Mouse (Mus musculus): ENCODE results near the gene Calhm4. TPM values are rescaled to one million over a fixed set of nuclear protein-coding genes. Genes with fewer than 3 reads are reported as not detected.

The Calhm4 gene
- polyA plus RNA-seq, 1 experiment from 2014 or later = not detected

DNA sequence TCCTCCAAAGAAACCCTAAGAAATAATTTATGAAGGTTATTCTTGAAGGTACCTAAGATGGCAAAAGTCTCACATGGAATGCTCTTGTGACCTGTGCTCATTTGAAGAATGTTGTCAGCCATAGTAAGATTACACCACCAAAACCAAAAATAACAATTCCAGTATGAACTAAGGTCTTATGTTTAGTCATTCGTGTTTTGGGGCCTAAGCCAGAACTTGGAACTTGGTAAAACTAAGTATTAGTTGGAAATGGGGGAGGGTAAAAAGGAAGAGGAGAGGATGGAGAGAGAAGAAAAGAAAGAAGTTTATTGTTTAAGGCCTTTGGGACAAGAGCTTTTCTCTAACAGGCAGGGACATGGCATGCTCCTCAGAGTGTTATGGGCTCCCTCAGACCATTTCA is 25.5 kb upstream of the Calhm4 start:
- no peaks in the 10 kb centered on the region for H3K9me3 ChIP-seq (replicated peaks; ENCODE audit: control insufficient read depth, low read length)
- H3K27ac ChIP-seq (ENCODE audit: low read depth, low read length) = no peak overlapping the region
- H3K4me1 ChIP-seq (ENCODE audit: control insufficient read depth, insufficient read depth, low read length) = no peaks in the 10 kb centered on the region
- H3K27me3 ChIP-seq (ENCODE audit: control insufficient read depth, insufficient read depth, low read length) = no peaks in the 10 kb centered on the region
- H3K9ac ChIP-seq (ENCODE audit: low read depth, low read length) = no peak overlapping the region
- no peaks in the 10 kb centered on the region for H3K36me3 ChIP-seq (ENCODE audit: control insufficient read depth, insufficient read depth, low read length)
- H3K4me2 ChIP-seq = no peak overlapping the region
- ATAC-seq (replicated peaks; ENCODE audit: insufficient number of reproducible peaks, low FRiP score, low TSS enrichment) = no peak
- no peak overlapping the region for H3K4me3 ChIP-seq (ENCODE audit: low read depth, low read length)
- WGBS (ENCODE audit: insufficient replicate concordance) = 68% methylated on average over 1 of the region's 1 CpGs

DNA sequence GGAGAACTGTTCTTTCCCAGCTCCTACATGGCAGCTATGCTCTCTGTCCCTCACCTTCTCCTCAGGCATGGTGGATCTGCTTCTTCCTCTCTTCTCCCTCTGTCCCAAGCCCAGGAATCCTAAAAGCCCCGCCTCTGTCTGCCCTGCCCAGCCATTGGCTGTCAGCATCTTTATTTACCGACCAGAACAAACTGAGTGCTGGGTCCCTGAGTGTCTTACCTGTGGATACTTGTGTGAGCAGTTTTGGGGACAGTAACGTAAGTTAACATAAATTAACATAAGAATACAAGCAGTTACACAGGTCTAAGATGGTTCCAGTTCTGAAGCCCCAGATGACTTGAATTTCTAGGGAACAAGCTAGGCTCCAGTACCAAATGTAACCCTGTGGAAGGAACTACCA is 22.5 kb upstream of the Calhm4 start:
- WGBS (ENCODE audit: insufficient replicate concordance) = 58% methylated on average over 3 of the region's 3 CpGs
- Histone ChIP-seq H3K4me2 (no peak overlapping the region), H3K9me3 (replicated peaks; ENCODE audit: control insufficient read depth, low read length) (no peaks in the 10 kb centered on the region), H3K4me3 (ENCODE audit: low read depth, low read length) (no peak overlapping the region), H3K27ac (ENCODE audit: low read depth, low read length) (no peak overlapping the region), H3K27me3 (ENCODE audit: control insufficient read depth, insufficient read depth, low read length) (no peaks in the 10 kb centered on the region), H3K9ac (ENCODE audit: low read depth, low read length) (no peak overlapping the region), H3K36me3 (ENCODE audit: control insufficient read depth, insufficient read depth, low read length) (no peaks in the 10 kb centered on the region), H3K4me1 (ENCODE audit: control insufficient read depth, insufficient read depth, low read length) (no peaks in the 10 kb centered on the region)
- ATAC-seq (replicated peaks; ENCODE audit: insufficient number of reproducible peaks, low FRiP score, low TSS enrichment) = no peak

DNA sequence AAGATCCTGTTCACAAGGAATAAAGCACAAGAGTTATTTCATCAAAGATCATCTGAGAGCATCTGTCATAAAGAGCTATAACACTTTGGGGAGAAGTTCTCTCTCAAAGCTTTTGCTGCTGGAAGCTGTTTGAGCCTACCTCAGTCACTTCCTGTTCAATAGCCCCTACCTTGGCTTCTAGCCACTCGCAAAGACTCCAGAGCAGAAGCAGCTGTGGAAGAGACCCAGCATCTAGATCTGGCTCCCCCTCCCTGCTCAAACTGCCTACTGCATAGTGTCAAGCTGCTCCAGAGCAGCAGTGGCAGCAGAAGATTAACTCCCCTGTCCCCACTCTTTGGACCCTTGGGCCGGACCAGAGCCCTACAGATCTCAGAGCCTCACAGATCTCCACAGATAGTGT is 9.9 kb upstream of the Calhm4 start:
- 70% methylated on average over 2 of the region's 2 CpGs for WGBS (ENCODE audit: insufficient replicate concordance)
- no peaks in the 10 kb centered on the region for H3K9me3 ChIP-seq (replicated peaks; ENCODE audit: control insufficient read depth, low read length)
- no peak for ATAC-seq (replicated peaks; ENCODE audit: insufficient number of reproducible peaks, low FRiP score, low TSS enrichment)

DNA sequence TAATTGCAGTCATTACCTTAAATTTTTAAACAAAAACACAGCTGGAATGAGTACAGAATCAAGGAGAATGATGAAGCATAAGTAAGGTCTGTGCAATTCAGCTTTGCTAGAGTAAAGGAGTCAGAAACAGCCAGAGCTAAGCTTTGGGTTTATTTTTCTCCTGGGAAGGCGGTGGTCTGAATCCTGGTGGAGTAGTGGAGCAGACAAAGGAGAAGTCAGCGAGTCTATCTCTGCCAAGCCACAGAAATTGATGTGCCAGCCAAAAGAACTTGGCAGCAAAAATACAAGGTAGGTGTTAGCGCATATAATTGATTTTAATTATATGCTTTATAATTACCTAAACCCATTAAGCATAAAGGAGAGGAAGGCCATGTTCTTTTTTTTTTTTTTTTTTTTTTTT is 6.7 kb downstream of the Calhm4 start, which contains the start of gene Trappc3l:
TSS of gene Trappc3l (plus strand) at position 197 of the 400 bp plus-strand sequence.
- Histone ChIP-seq H3K9ac (ENCODE audit: low read depth, low read length) (no peak within 1 kb of the TSS), H3K9me3 (replicated peaks; ENCODE audit: control insufficient read depth, low read length) (no peaks in the 10 kb centered on the region), H3K36me3 (ENCODE audit: control insufficient read depth, insufficient read depth, low read length) (no peaks in the 10 kb centered on the region), H3K4me1 (ENCODE audit: control insufficient read depth, insufficient read depth, low read length) (no peaks in the 10 kb centered on the region), H3K4me2 (no peak within 1 kb of the TSS), H3K4me3 (ENCODE audit: low read depth, low read length) (no peak within 1 kb of the TSS), H3K27ac (ENCODE audit: low read depth, low read length) (no peak within 1 kb of the TSS), H3K27me3 (ENCODE audit: control insufficient read depth, insufficient read depth, low read length) (no peaks in the 10 kb centered on the region)
- no peak for ATAC-seq (replicated peaks; ENCODE audit: insufficient number of reproducible peaks, low FRiP score, low TSS enrichment)
- WGBS (ENCODE audit: insufficient replicate concordance) = 76% methylated on average over 3 of the region's 3 CpGs

More for the DNA sequence above, 9.9 kb upstream of the Calhm4 start:
- Histone ChIP-seq H3K27ac (ENCODE audit: low read depth, low read length) (no peak overlapping the region), H3K4me1 (ENCODE audit: control insufficient read depth, insufficient read depth, low read length) (no peaks in the 10 kb centered on the region), H3K27me3 (ENCODE audit: control insufficient read depth, insufficient read depth, low read length) (no peaks in the 10 kb centered on the region), H3K9ac (ENCODE audit: low read depth, low read length) (no peak overlapping the region), H3K36me3 (ENCODE audit: control insufficient read depth, insufficient read depth, low read length) (no peaks in the 10 kb centered on the region), H3K4me2 (no peak overlapping the region), H3K4me3 (ENCODE audit: low read depth, low read length) (no peak overlapping the region)

DNA sequence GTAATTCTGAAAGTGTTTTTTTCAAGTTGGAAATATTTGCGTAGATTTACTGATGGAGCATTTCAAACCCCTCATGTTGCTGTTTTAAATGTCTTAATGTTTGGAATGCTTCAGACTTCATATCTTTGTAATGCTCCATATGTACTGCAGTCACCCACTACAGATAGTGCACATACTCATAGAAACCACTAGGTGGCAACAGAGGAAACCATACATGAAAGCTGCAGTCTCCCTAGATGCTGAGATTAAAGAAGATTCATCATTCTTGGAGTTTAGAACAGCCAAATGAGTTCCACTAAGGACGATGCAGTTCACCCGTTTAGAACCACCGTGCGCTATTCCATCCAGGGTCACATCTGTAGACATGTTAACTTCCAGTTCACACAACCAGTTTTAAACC is 7.5 kb downstream of the Calhm4 start:
- Histone ChIP-seq H3K9me3 (replicated peaks; ENCODE audit: control insufficient read depth, low read length) (no peaks in the 10 kb centered on the region), H3K27ac (ENCODE audit: low read depth, low read length) (no peak overlapping the region), H3K36me3 (ENCODE audit: control insufficient read depth, insufficient read depth, low read length) (no peaks in the 10 kb centered on the region), H3K27me3 (ENCODE audit: control insufficient read depth, insufficient read depth, low read length) (no peaks in the 10 kb centered on the region), H3K9ac (ENCODE audit: low read depth, low read length) (no peak overlapping the region), H3K4me2 (no peak overlapping the region), H3K4me3 (ENCODE audit: low read depth, low read length) (no peak overlapping the region), H3K4me1 (ENCODE audit: control insufficient read depth, insufficient read depth, low read length) (no peaks in the 10 kb centered on the region)
- WGBS (ENCODE audit: insufficient replicate concordance) = 19% methylated on average over 5 of the region's 5 CpGs
- 0 out of 2 replicates have a peak, but pooled peaks have one; percentile 57 for ATAC-seq (replicated peaks; ENCODE audit: insufficient number of reproducible peaks, low FRiP score, low TSS enrichment)

DNA sequence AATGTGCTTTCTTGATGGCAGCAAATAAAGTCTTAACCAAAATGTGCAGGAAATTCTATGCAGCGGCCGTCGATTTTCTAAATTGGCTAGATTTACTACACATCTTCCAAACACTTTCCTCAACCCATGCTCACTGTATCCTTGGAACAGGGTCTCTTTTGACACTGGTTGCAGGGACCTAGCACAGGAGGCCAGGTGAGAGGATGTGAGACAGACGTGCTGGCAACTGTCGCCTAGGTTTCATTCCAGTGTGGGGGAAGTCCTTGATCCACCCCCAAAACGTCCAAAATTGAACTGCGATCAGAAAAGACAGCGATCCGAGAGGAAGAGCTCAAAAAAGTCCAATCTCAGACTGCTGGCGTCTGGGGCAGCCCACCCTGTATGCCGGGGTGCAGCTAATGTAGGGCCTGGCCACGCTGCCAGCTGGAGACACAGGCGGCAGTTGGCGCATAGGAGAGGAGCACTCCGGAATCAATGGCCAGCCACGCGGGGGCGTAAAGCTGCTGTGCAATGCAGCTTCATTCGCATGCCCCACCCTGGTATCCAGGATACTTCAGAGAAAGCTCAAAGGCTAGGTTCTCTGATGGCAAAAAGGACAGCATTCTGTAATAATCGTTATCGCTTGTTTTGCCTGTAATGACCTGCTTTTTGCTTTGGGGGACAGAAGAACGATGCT is 10.3 kb downstream of the Calhm4 start:
- 0 out of 2 replicates have a peak overlapping the region, but pooled peaks have one; percentile 39 for H3K9ac ChIP-seq (ENCODE audit: low read depth, low read length)
- no peaks in the 10 kb centered on the region for H3K4me1 ChIP-seq (ENCODE audit: control insufficient read depth, insufficient read depth, low read length)
- no peaks in the 10 kb centered on the region for H3K9me3 ChIP-seq (replicated peaks; ENCODE audit: control insufficient read depth, low read length)
- peak overlapping the region; percentile 56 for H3K4me2 ChIP-seq
- no peaks in the 10 kb centered on the region for H3K36me3 ChIP-seq (ENCODE audit: control insufficient read depth, insufficient read depth, low read length)
- no peaks in the 10 kb centered on the region; the same call in 1 of the 2 replicates for H3K27me3 ChIP-seq (ENCODE audit: control insufficient read depth, insufficient read depth, low read length)
- ATAC-seq (replicated peaks; ENCODE audit: insufficient number of reproducible peaks, low FRiP score, low TSS enrichment) = no peak
- no peak overlapping the region for H3K27ac ChIP-seq (ENCODE audit: low read depth, low read length)
- WGBS (ENCODE audit: insufficient replicate concordance) = 19% methylated on average over 22 of the region's 22 CpGs
- H3K4me3 ChIP-seq (ENCODE audit: low read depth, low read length) = 0 out of 2 replicates have a peak overlapping the region, but pooled peaks have one; percentile 23

DNA sequence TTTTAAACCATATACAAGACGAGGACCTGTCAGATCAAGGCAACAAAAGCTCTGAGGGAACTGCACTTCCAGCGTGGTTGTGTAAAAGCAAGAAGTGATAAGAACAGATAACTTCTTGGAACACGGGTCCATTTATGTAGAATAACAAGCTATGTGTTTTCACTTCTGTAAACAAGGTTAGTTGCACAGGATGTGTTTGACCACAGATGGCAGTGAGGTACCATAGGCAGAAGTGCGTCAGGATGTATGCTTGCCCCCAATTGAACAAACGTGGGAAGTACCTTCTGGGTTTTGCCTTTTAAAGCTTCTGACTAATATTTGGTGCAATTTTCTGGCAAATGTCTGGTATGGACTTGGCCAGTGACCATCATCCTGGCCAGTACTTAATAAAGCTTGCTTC is 13.8 kb downstream of the Calhm4 start:
- no peaks in the 10 kb centered on the region for H3K36me3 ChIP-seq (ENCODE audit: control insufficient read depth, insufficient read depth, low read length)
- ATAC-seq (replicated peaks; ENCODE audit: insufficient number of reproducible peaks, low FRiP score, low TSS enrichment) = no peak
- 59% methylated on average over 5 of the region's 5 CpGs for WGBS (ENCODE audit: insufficient replicate concordance)
- H3K4me3 ChIP-seq (ENCODE audit: low read depth, low read length) = no peak overlapping the region
- no peak overlapping the region for H3K27ac ChIP-seq (ENCODE audit: low read depth, low read length)
- H3K4me1 ChIP-seq (ENCODE audit: control insufficient read depth, insufficient read depth, low read length) = no peaks in the 10 kb centered on the region
- H3K9me3 ChIP-seq (replicated peaks; ENCODE audit: control insufficient read depth, low read length) = no peaks in the 10 kb centered on the region
- no peak overlapping the region for H3K4me2 ChIP-seq
- H3K27me3 ChIP-seq (ENCODE audit: control insufficient read depth, insufficient read depth, low read length) = no peaks in the 10 kb centered on the region; the same call in 1 of the 2 replicates
- H3K9ac ChIP-seq (ENCODE audit: low read depth, low read length) = no peak overlapping the region

DNA sequence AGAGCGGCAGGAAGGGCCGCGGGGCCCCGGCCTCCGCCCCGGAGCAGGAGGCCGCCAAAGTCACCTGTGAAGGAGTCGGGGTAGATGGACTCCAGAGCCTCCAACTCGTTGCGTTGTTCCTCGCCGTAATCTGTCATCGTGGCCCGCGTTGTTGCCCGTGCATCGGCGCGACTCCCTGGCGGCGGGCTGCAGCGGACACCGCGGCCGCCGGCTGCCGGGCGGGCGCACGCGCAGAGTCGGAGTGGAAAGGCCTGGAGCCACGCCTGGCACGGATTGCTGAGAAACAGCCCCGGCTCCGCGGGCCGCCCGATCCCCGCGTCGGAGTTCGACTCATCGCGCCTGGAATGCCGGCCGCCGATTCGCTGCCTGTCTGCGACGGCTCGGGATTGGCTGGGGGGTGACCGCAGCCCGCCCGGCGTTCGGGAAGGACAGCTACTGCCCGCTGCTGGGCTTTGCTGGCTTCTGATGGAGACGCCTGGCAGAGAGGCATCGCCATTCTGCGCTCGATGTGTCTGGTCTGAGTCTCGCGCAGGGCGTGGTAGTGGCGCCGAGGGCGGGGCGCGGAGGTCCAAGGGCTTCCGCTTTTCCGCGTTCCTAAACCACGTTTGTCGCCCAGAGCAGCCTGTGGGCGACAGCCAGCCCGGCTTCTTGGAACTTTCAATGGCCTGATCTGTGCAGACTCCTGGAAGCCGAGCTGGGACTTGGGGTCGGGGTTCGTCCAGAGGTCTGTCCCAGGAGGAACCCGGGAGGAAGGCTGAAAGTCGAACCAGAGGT is 24.6 kb downstream of the Calhm4 start, which contains the start of gene Rwdd1:
TSS of gene Rwdd1 (minus strand) at position 323 of the 774 bp plus-strand sequence.
- ATAC-seq (replicated peaks; ENCODE audit: insufficient number of reproducible peaks, low FRiP score, low TSS enrichment) = peak; percentile 100

More for the DNA sequence above, 24.6 kb downstream of the Calhm4 start, which contains the start of gene Rwdd1:
- H3K9ac ChIP-seq (ENCODE audit: low read depth, low read length) = peak within 1 kb of the TSS; percentile 92
- H3K4me1 ChIP-seq (ENCODE audit: control insufficient read depth, insufficient read depth, low read length) = peaks cover 10% of the 10 kb centered on the region
- no peaks in the 10 kb centered on the region for H3K9me3 ChIP-seq (replicated peaks; ENCODE audit: control insufficient read depth, low read length)
- H3K27ac ChIP-seq (ENCODE audit: low read depth, low read length) = peak within 1 kb of the TSS; percentile 97
- H3K4me3 ChIP-seq (ENCODE audit: low read depth, low read length) = peak within 1 kb of the TSS; percentile 90
- under 1% methylated on average over 78 of the region's 82 CpGs for WGBS (ENCODE audit: insufficient replicate concordance)
- no peaks in the 10 kb centered on the region for H3K27me3 ChIP-seq (ENCODE audit: control insufficient read depth, insufficient read depth, low read length)
- H3K4me2 ChIP-seq = peak within 1 kb of the TSS; percentile 91
- 0 out of 2 replicates have a peak, but pooled peaks cover 2% of the 10 kb centered on the region for H3K36me3 ChIP-seq (ENCODE audit: control insufficient read depth, insufficient read depth, low read length)

All from heart, embryonic 11.5 days (tissue).